ENCODE assay signal across 28 mouse cellular contexts in the genomic region with DNA sequence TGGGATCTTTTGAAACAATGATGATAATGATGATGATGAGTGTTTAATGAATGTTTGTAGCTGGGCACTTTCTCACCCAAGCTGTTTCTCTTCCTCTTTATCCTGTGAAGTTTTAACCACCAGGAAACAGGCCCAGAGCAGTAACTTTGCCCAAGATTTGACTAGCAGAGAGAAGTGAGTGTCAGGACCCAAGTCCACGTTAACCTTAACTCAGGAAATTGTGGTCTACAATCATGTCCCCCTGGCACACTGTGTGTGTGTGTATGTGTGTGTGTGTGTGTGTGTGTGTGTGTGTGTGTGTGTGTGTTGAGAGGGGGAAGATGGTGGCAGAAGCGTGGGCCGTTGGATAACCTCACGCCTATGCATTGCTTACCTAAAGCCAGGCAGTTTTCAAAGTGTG.
A peak's percentile ranks its signal among the peaks of the same experiment; 100 is the strongest.
DNase-seq lines count a peak whose midpoint lies in the region; ATAC-seq lines count a peak whose summit lies in the region.
"Had no signal": no experiment of that assay in that cellular context is flagged by ENCODE, and none has a peak within 500 bp of the region (broad histone marks: within the 10 kb centered on the region; RNA-seq: fewer than 3 reads in every experiment).

No protein-coding gene starts in this region.

- peaks cover 63% of the 10 kb centered on the region for H3K4me1 ChIP-seq in heart, embryonic 12.5 days (replicated peaks)
- H3K4me1 ChIP-seq in heart, embryonic 11.5 days (ENCODE audit: control insufficient read depth, insufficient read depth, low read length), result peaks cover 23% of the 10 kb centered on the region
- H3K4me1 ChIP-seq in midbrain, embryonic 11.5 days (ENCODE audit: control insufficient read depth, insufficient read depth, low read length), result no peaks in the 10 kb centered on the region
- H3K4me1 ChIP-seq in midbrain, embryonic 13.5 days (replicated peaks), result no peaks in the 10 kb centered on the region
- H3K4me1 ChIP-seq: midbrain, embryonic 15.5 days had no signal

- intact Hi-C loops in left cerebral cortex, postnatal 25 days (cut with DNase I), result no loop called here

- H3K27ac ChIP-seq in heart, embryonic 12.5 days (ENCODE audit: poor library complexity, severe bottlenecking), result peak overlapping the region; percentile 42; the same call in 1 of the 2 replicates
- no peak overlapping the region for H3K27ac ChIP-seq in heart, embryonic 11.5 days (ENCODE audit: low read depth, low read length)
- H3K27ac ChIP-seq in midbrain, embryonic 11.5 days (ENCODE audit: low read depth, low read length), result no peak overlapping the region
- H3K27ac ChIP-seq in midbrain, embryonic 13.5 days, result no peak overlapping the region
- H3K27ac ChIP-seq: embryonic facial prominence, embryonic 12.5 days; hindbrain, postnatal 0 days; layer of hippocampus, adult 2 months; limb, embryonic 13.5 days; liver, embryonic 12.5 days; midbrain, embryonic 15.5 days; neural tube, embryonic 13.5 days had no signal

- no peaks in the 10 kb centered on the region; the same call in 1 of the 2 replicates for H3K9me3 ChIP-seq in heart, embryonic 12.5 days (replicated peaks)
- H3K9me3 ChIP-seq in heart, embryonic 11.5 days (replicated peaks; ENCODE audit: control insufficient read depth, low read length), result no peaks in the 10 kb centered on the region
- no peaks in the 10 kb centered on the region for H3K9me3 ChIP-seq in midbrain, embryonic 11.5 days (ENCODE audit: control insufficient read depth, low read length)
- no peaks in the 10 kb centered on the region for H3K9me3 ChIP-seq in midbrain, embryonic 13.5 days
- H3K9me3 ChIP-seq: embryonic facial prominence, embryonic 12.5 days; limb, embryonic 13.5 days; liver, embryonic 12.5 days; midbrain, embryonic 15.5 days; neural tube, embryonic 13.5 days had no signal

- ATAC-seq in heart, embryonic 12.5 days (ENCODE audit: insufficient number of reproducible peaks, low FRiP score), result no peak
- no peak for ATAC-seq in heart, embryonic 11.5 days (replicated peaks; ENCODE audit: insufficient number of reproducible peaks, low FRiP score, low TSS enrichment)
- no peak for ATAC-seq in midbrain, embryonic 11.5 days (ENCODE audit: low FRiP score)
- no peak for ATAC-seq in midbrain, embryonic 13.5 days
- peak; percentile 63 for ATAC-seq in megakaryocyte, adult 5-6 weeks (ENCODE audit: poor library complexity, severe bottlenecking)
- ATAC-seq: activated CD4-positive, CD25-positive, alpha-beta regulatory T cell, adult 4 months; forebrain, postnatal 0 days; hindbrain, postnatal 0 days; intestine, embryonic 16.5 days; liver, embryonic 12.5 days; midbrain, embryonic 15.5 days had no signal

- H3K9ac ChIP-seq in heart, embryonic 12.5 days, result peak overlapping the region; percentile 26; the same call in 1 of the 2 replicates
- no peak overlapping the region for H3K9ac ChIP-seq in heart, embryonic 11.5 days (ENCODE audit: low read depth, low read length)
- H3K9ac ChIP-seq in midbrain, embryonic 11.5 days (ENCODE audit: low read length), result no peak overlapping the region
- H3K9ac ChIP-seq in midbrain, embryonic 13.5 days (replicated peaks), result no peak overlapping the region
- H3K9ac ChIP-seq: embryonic facial prominence, embryonic 12.5 days; forebrain, postnatal 0 days; limb, embryonic 13.5 days; liver, embryonic 12.5 days; midbrain, embryonic 15.5 days; neural tube, embryonic 13.5 days had no signal

- H3K36me3 ChIP-seq in heart, embryonic 12.5 days, result no peaks in the 10 kb centered on the region
- H3K36me3 ChIP-seq in heart, embryonic 11.5 days (ENCODE audit: control insufficient read depth, insufficient read depth, low read length), result no peaks in the 10 kb centered on the region
- H3K36me3 ChIP-seq in midbrain, embryonic 11.5 days (ENCODE audit: control insufficient read depth, insufficient read depth, low read length), result no peaks in the 10 kb centered on the region
- no peaks in the 10 kb centered on the region for H3K36me3 ChIP-seq in midbrain, embryonic 13.5 days
- H3K36me3 ChIP-seq: embryonic facial prominence, embryonic 12.5 days; limb, embryonic 13.5 days; liver, embryonic 12.5 days; midbrain, embryonic 15.5 days; neural tube, embryonic 13.5 days had no signal

- 89% methylated on average over 4 of the region's 4 CpGs for WGBS in heart, embryonic 12.5 days
- 85% methylated on average over 4 of the region's 4 CpGs for WGBS in heart, embryonic 11.5 days (ENCODE audit: insufficient replicate concordance)
- 96% methylated on average over 4 of the region's 4 CpGs for WGBS in midbrain, embryonic 11.5 days
- 97% methylated on average over 4 of the region's 4 CpGs for WGBS in midbrain, embryonic 13.5 days

- no peak overlapping the region for H3K4me2 ChIP-seq in heart, embryonic 12.5 days
- no peak overlapping the region for H3K4me2 ChIP-seq in heart, embryonic 11.5 days
- H3K4me2 ChIP-seq in midbrain, embryonic 11.5 days, result no peak overlapping the region
- no peak overlapping the region for H3K4me2 ChIP-seq in midbrain, embryonic 13.5 days (replicated peaks)
- H3K4me2 ChIP-seq: embryonic facial prominence, embryonic 12.5 days; limb, embryonic 13.5 days; liver, embryonic 12.5 days; midbrain, embryonic 15.5 days; neural tube, embryonic 13.5 days had no signal

- H3K4me3 ChIP-seq in heart, embryonic 12.5 days, result no peak overlapping the region
- no peak overlapping the region for H3K4me3 ChIP-seq in heart, embryonic 11.5 days (ENCODE audit: low read depth, low read length)
- H3K4me3 ChIP-seq in midbrain, embryonic 11.5 days (ENCODE audit: low read depth, low read length), result no peak overlapping the region
- H3K4me3 ChIP-seq in midbrain, embryonic 13.5 days (replicated peaks), result no peak overlapping the region
- H3K4me3 ChIP-seq: embryonic facial prominence, embryonic 12.5 days; layer of hippocampus, adult 2 months; limb, embryonic 13.5 days; liver, embryonic 12.5 days; megakaryocyte, embryonic 14.5 days; midbrain, embryonic 15.5 days; neural tube, embryonic 13.5 days had no signal

- no peaks in the 10 kb centered on the region for H3K27me3 ChIP-seq in heart, embryonic 12.5 days (replicated peaks)
- no peaks in the 10 kb centered on the region for H3K27me3 ChIP-seq in heart, embryonic 11.5 days (ENCODE audit: control insufficient read depth, insufficient read depth, low read length)
- no peaks in the 10 kb centered on the region for H3K27me3 ChIP-seq in midbrain, embryonic 11.5 days (ENCODE audit: control insufficient read depth, insufficient read depth, low read length)
- no peaks in the 10 kb centered on the region for H3K27me3 ChIP-seq in midbrain, embryonic 13.5 days
- H3K27me3 ChIP-seq: embryonic facial prominence, embryonic 12.5 days; limb, embryonic 13.5 days; liver, embryonic 12.5 days; midbrain, embryonic 15.5 days; neural tube, embryonic 13.5 days had no signal

- peak; percentile 23 for DNase-seq in midbrain, embryonic 11.5 days (ENCODE audit: low spot score, missing footprints)
- no peak for DNase-seq in layer of hippocampus, postnatal 25 days (ENCODE audit: extremely low spot score in 1 of 2, low spot score in 1 of 2)
- no peak for DNase-seq in left cerebral cortex, postnatal 25 days (ENCODE audit: low spot score in 2 of 2)
- DNase-seq: adrenal gland, adult 8-10 months; cerebellum, adult 11-12 months; cerebellum, postnatal 10 days; forebrain, postnatal 0 days; gastrocnemius, postnatal 36 days; kidney, postnatal 25 days; layer of hippocampus, postnatal 36 days; lung, adult 18-20 months; lung, postnatal 14 days; thymus, adult 2 months; thymus, postnatal 4 days had no signal
